Mouse (Mus musculus): ENCODE measurements around the gene Gm17349.

GRCm38 (mm10) chr15:99712666-99713559 lies 7.6 kb upstream of the Gm17349 start:
- no peak for TF ChIP-seq CTCF (IDR thresholded peaks at IDR 0.05; ENCODE audit: low read depth)
- no peak for TF ChIP-seq EP300 (IDR thresholded peaks at IDR 0.05; ENCODE audit: low read depth)

Data from liver, embryonic 14.5 days (tissue).